Mouse (Mus musculus) cerebellum, adult 2 months (tissue): Measurements from ENCODE around the gene Xylb. TPM values are rescaled to one million over a fixed set of nuclear protein-coding genes. Genes with fewer than 3 reads are reported as not detected.

Source experiments
- DNase-seq, 2 experiments: peaks; one replicate each; pipeline ENCODE4 v3.0.0; 2021
- H3K27ac ChIP-seq: fragments of 200-500 bp; 2 replicates; pipeline ENCODE4 v1.5.1; 2012; ENCODE audit warnings: low read length, control low read depth, inconsistent platforms; ENCODE audit not compliant: insufficient read depth
- H3K27me3 ChIP-seq: fragments of 200-500 bp; 2 replicates; pipeline ENCODE4 v1.6.1; 2012; ENCODE audit warnings: inconsistent platforms, mild to moderate bottlenecking, low read length, moderate library complexity; ENCODE audit not compliant: control insufficient read depth, insufficient read depth
- H3K4me1 ChIP-seq: fragments of 200-500 bp; 2 replicates; pipeline ENCODE4 v1.6.1; 2011; ENCODE audit warnings: low read length; ENCODE audit not compliant: control insufficient read depth, insufficient read depth
- H3K4me3 ChIP-seq: fragments of 200-500 bp; replicated peaks from 2 replicates; pipeline ENCODE3; 2011; ENCODE audit warnings: mild to moderate bottlenecking, low read depth, low read length, control low read depth; ENCODE audit not compliant: insufficient read depth
- CTCF ChIP-seq: fragments of 200-500 bp; IDR thresholded peaks from 2 replicates; pipeline ENCODE4 v1.5.1; 2011; ENCODE audit warnings: low read depth, mild to moderate bottlenecking, control low read depth, low read length, moderate library complexity, borderline replicate concordance; ENCODE audit not compliant: insufficient read depth
- POLR2A ChIP-seq: fragments of 200-500 bp; IDR thresholded peaks from 2 replicates; pipeline ENCODE4 v1.6.1; 2011; ENCODE audit warnings: low read length, control low read depth, borderline replicate concordance; ENCODE audit not compliant: insufficient read depth
- WGBS: fragments of 180-500 bp; shearing (Covaris S2); methylation state at CpG from one replicate; pipeline ENCODE4 v1.1.7; 2018; 5-methylcytosine and 5-hydroxymethylcytosine counted together
- polyA plus RNA-seq: library from polyadenylated mRNA; depleted of rRNA; stranded (reverse); fragments of >200 nt; gene quantifications from 2 replicates; pipeline ENCODE4 v1.2.3, GENCODE M21; 2012

Xylb gene
- polyA plus RNA-seq, 1 experiment = 5.9 TPM

DNA sequence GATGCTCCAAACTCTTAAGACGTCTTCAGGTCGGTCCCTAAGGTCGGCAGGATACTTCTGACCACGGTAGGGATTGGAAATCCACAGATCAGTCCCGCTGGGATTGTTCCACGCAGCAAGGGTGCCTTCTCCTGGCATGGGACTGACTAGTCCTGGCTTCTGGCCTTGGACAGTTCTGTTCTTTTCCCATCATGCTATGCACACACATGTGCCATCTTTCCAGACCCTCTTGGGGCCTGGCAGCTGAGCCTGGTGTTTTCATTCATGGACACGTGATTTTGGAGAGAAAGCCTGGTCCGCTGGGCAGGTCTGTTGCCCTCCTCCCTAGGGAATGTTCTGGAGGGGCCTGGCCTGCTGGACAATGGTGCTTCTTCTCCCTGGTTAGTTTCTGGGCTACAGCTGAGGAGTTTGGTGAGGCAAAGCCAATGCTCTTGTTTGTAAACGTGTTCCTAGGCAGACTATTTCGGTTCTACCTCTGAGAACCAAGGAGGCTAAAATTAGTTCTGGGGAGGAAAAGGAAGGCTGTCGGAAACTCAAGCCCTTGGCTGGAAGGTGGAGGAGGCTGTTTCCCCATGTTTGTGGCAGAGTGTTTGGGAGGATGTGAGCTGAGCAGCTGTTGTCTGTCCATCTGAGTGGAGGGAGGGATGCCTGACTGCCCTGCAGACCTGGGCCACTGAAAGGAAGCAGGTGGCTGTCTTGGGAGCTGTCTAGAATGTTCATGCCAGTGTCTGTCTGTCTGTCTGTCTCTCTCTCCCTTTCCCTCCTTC is 51.9 kb downstream of the Xylb start:
- Histone ChIP-seq H3K27me3 (no peaks in the 10 kb centered on the region), H3K4me1 (peaks cover 19% of the 10 kb centered on the region), H3K27ac (0 out of 2 replicates have a peak overlapping the region, but pooled peaks have one; percentile 5), H3K4me3 (no peak overlapping the region)
- TF ChIP-seq CTCF (no peak), POLR2A (no peak)
- DNase-seq = no peak
- 39% methylated on average over 11 of the region's 11 CpGs for WGBS

DNA sequence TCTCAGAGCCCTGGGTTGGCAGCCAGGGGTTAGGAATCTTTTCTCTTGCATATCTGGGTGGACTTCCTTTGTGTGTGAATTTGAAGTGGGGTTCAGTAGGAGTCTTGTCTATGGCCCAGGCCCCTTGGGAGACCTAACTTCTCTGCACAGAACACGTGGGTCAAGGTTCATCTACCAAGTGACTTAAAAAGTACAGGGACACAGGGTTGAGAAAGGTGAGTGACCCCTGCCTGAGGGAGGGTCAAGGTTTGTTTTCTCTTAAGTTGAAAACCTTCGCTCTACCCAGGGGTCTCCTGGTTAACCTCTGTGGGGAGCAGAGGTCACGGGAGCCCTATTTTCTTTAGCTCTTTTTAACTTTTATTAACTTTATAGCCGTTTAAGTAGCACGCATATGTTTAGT is 52.7 kb downstream of the Xylb start:
- WGBS = 91% methylated on average over 5 of the region's 5 CpGs
- no peak for TF ChIP-seq POLR2A
- no peak for TF ChIP-seq CTCF
- no peaks in the 10 kb centered on the region for H3K27me3 ChIP-seq
- H3K4me1 ChIP-seq = peaks cover 18% of the 10 kb centered on the region
- no peak overlapping the region for H3K27ac ChIP-seq
- no peak for DNase-seq
- H3K4me3 ChIP-seq = no peak overlapping the region

DNA sequence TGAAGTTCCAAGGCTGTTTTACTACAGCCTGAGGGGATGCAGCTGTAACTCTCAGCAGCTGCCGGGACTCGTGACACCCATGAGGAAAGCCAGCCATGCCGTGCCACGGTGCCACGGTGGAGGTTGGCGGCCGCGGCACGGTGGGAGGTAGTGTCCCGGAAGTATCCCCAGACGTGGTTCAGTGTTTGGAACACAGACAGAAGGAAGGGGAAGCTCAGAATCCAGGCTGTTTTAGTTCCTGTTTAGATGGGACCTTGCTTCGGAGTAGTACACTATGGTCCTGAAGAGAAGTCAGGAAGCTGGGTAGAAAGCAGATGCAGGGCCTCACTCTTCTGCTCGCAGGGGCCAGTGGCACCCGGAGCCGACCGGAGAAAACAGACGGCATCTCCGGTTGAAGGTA is 60.8 kb downstream of the Xylb start:
- no peak overlapping the region for H3K27ac ChIP-seq
- no peak overlapping the region for H3K4me3 ChIP-seq
- peaks cover 9% of the 10 kb centered on the region for H3K4me1 ChIP-seq
- 89% methylated on average over 18 of the region's 18 CpGs for WGBS
- no peak for DNase-seq
- H3K27me3 ChIP-seq = no peaks in the 10 kb centered on the region
- no peak for TF ChIP-seq CTCF
- TF ChIP-seq POLR2A = no peak

DNA sequence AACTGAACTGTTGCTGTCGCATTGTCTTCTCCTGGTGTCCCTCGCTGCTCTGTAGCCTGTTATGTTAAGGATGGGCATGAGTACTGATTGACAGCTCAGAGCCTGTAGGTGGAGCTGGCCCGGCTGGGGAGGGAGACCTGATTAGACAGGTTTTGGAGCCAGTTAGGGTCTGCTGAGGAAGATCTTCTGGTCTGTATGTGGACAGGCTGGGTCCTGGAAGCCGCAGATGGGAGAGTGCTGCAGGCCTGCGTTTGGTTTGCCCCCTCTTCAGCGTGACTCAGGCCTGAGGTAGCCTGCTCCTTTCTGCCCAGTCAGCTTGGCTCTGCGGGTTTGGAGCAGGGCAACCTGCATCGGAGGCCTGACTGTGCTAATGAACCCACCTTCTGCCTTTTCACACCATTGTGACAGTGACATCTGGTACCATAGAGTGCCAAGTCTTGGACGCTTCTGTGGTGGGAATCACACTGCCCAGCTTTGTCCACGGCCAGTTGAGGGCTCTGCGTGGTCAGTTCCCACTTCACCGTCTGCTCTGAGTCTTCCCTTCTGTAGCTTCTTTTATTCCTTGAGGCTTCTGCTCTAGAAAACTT is 62.8 kb downstream of the Xylb start:
- no peak overlapping the region for H3K4me3 ChIP-seq
- TF ChIP-seq CTCF (no peak), POLR2A (no peak)
- WGBS = 11% methylated on average over 12 of the region's 12 CpGs
- H3K27me3 ChIP-seq = no peaks in the 10 kb centered on the region
- no peak overlapping the region for H3K27ac ChIP-seq
- peaks cover 12% of the 10 kb centered on the region for H3K4me1 ChIP-seq
- peak; percentile 62 to 81 for DNase-seq

DNA sequence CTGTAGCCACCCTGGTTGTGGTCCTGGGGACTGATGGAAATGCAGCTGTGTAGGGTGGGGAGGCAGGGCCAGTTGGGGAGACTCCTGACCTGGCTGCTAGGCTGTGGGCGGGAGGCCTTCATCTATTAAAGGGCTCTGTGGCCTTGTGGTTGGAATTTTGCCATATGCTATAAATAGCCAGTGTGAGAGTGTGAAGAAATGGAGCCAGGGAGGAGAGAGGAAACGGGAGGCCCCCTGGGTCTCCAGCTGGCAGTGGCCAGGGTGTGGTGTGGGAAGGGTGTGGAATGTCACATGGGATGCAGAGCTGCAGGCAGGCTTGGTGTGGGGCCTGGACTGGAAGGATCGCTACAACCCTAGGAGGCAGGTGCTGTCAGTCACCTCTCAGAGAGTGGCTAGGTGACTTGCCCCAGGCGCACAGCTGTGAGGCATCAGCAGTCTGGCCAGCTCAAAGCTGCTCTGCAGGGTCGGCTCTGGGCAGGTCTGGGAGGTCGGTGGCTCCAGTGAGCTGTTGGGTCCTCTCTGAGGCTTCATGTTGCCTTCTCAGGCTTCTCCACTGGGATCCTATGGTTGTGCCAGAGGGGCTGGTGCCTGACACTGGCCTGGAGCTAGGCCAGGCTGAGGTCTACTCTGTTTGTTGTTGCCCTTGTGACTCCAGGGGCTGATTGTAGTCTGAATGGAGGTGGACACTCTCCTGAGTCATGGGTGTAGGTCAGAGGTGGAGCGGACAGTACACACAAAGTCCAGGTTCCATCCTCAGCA is 68.2 kb downstream of the Xylb start:
- Histone ChIP-seq H3K27ac (no peak overlapping the region), H3K27me3 (no peaks in the 10 kb centered on the region), H3K4me1 (peaks cover 21% of the 10 kb centered on the region), H3K4me3 (no peak overlapping the region)
- TF ChIP-seq CTCF (no peak), POLR2A (no peak)
- 32% methylated on average over 7 of the region's 7 CpGs for WGBS
- DNase-seq = peak; percentile 37 to 57

DNA sequence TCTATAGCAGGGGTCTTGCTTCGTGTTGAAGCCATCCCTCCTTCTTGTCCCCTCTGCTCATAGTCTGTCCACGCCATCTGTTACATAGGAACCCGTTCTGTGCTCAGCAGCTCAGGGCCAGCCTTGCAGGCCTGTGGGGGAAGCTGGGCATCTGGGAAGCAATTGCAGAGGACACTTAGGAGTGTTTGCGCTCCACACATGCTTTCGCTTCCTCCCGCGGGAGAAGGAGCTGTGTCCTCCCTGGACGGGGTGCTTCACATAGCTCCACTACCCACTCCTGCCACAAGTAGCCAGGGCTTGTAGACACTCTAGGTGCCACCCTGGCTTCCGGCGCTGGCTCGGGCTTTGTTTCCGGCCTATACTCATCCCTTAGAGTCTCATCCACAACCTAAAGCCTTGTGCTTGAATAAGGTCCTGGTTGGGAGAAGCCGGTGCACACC is 68.8 kb downstream of the Xylb start:
- H3K27me3 ChIP-seq = no peaks in the 10 kb centered on the region
- H3K4me3 ChIP-seq = no peak overlapping the region
- H3K4me1 ChIP-seq = peaks cover 21% of the 10 kb centered on the region
- DNase-seq = no peak
- H3K27ac ChIP-seq = no peak overlapping the region
- WGBS = 63% methylated on average over 13 of the region's 13 CpGs
- TF ChIP-seq POLR2A = no peak
- TF ChIP-seq CTCF = no peak

DNA sequence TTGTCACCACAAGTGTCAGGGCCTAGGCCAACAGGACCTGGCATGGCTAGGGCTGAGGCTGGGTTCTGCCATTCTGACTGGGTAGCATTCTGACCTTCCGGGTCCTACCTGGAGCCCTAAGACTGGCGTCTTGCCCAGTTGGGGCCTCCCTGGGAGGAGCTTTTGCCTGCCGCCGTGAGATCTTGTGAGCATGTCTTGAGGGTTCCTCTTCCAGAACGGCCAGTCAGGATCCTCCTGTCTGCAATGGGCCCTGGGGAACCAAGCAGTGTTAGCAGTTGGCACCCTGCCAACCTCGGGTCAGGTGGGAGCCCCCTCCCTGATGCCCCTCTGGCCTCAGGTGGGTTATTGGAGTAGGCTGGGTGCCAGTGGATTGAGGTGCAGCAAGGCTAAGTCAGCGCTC is 69.3 kb downstream of the Xylb start:
- H3K27ac ChIP-seq = no peak overlapping the region
- no peak overlapping the region for H3K4me3 ChIP-seq
- H3K27me3 ChIP-seq = no peaks in the 10 kb centered on the region
- TF ChIP-seq CTCF = no peak
- no peak for TF ChIP-seq POLR2A
- DNase-seq = no peak
- H3K4me1 ChIP-seq = peaks cover 21% of the 10 kb centered on the region
- 47% methylated on average over 7 of the region's 7 CpGs for WGBS
